Mouse (Mus musculus) kidney, postnatal 10 days (tissue): ENCODE measurements around the gene Cbx2.
A peak's percentile ranks its signal among the peaks of the same experiment; 100 is the strongest.

Experiments
- DNase-seq: peaks from one replicate; pipeline ENCODE4 v3.0.0; 2021; ENCODE audit warnings: mixed read lengths

Cbx2 gene

GRCm38 (mm10) chr11:119022895-119023615 is at the start of gene Cbx2:
Gene Cbx2 (plus strand): TSS chr11:119022962.
- DNase-seq: peak; percentile 94

GRCm38 (mm10) chr11:118974340-118974739 is 48.4 kb upstream of the Cbx2 start:
- DNase-seq: no peak

GRCm38 (mm10) chr11:118975427-118975826 is 47.3 kb upstream of the Cbx2 start:
- peak; percentile 82 for DNase-seq

GRCm38 (mm10) chr11:118975917-118976316 is 46.8 kb upstream of the Cbx2 start:
- DNase-seq: no peak

GRCm38 (mm10) chr11:118980388-118980787 is 42.4 kb upstream of the Cbx2 start:
- no peak for DNase-seq

GRCm38 (mm10) chr11:118981012-118981776 is 41.6 kb upstream of the Cbx2 start:
- no peak for DNase-seq

GRCm38 (mm10) chr11:118982593-118983113 is 40.1 kb upstream of the Cbx2 start:
- no peak for DNase-seq

GRCm38 (mm10) chr11:118985571-118985970 is 37.2 kb upstream of the Cbx2 start:
- no peak for DNase-seq

- DNase-seq: peak; percentile 18
Observed at GRCm38 (mm10) chr11:118987999-118988398, 34.8 kb upstream of the Cbx2 start, which contains the start of gene Enpp7. Gene Enpp7 (plus strand): TSS chr11:118988188.

- DNase-seq: no peak
Observed at GRCm38 (mm10) chr11:118992781-118993180, 30.0 kb upstream of the Cbx2 start.

- DNase-seq: no peak
Observed at GRCm38 (mm10) chr11:118995448-118995847, 27.3 kb upstream of the Cbx2 start.

- DNase-seq: peak; percentile 38
Observed at GRCm38 (mm10) chr11:118997182-118997581, 25.6 kb upstream of the Cbx2 start.

- peak; percentile 89 for DNase-seq
Observed at GRCm38 (mm10) chr11:118998540-118999265, 24.1 kb upstream of the Cbx2 start.

GRCm38 (mm10) chr11:118999361-118999804 is 23.4 kb upstream of the Cbx2 start:
- peak; percentile 33 for DNase-seq

- DNase-seq: no peak
Observed at GRCm38 (mm10) chr11:119000877-119001276, 21.9 kb upstream of the Cbx2 start.

GRCm38 (mm10) chr11:119001493-119002128 is 21.2 kb upstream of the Cbx2 start:
- DNase-seq: no peak

GRCm38 (mm10) chr11:119005547-119006275 is 17.1 kb upstream of the Cbx2 start:
- no peak for DNase-seq

GRCm38 (mm10) chr11:119006462-119006861 is 16.3 kb upstream of the Cbx2 start:
- DNase-seq: no peak

GRCm38 (mm10) chr11:119007461-119008456 is 15.0 kb upstream of the Cbx2 start:
- DNase-seq: peak; percentile 44

GRCm38 (mm10) chr11:119014455-119014854 is 8.3 kb upstream of the Cbx2 start:
- DNase-seq: no peak
